Mouse (Mus musculus) erythroblast, embryonic 14.5 days (primary cell): ENCODE results near the gene Prkag3. TPM values are rescaled to one million over a fixed set of nuclear protein-coding genes. Genes with fewer than 3 reads are reported as not detected.

Source experiments
- H3K27me3 ChIP-seq: 2 replicates; pipeline ENCODE4 v1.6.1; 2012; ENCODE audit warnings: inconsistent platforms; ENCODE audit not compliant: control insufficient read depth
- H3K36me3 ChIP-seq: 2 replicates; pipeline ENCODE4 v1.6.1; 2012; ENCODE audit warnings: mild to moderate bottlenecking, inconsistent platforms; ENCODE audit not compliant: control insufficient read depth
- H3K4me1 ChIP-seq: 2 replicates; pipeline ENCODE4 v1.6.1; 2012; ENCODE audit warnings: inconsistent platforms; ENCODE audit not compliant: control insufficient read depth
- H3K4me3 ChIP-seq: replicated peaks from 2 replicates; pipeline ENCODE3; 2012; ENCODE audit warnings: moderate library complexity, mild to moderate bottlenecking, inconsistent platforms
- H3K9me3 ChIP-seq: 2 replicates; pipeline ENCODE4 v1.6.1; 2012; ENCODE audit warnings: low read length, inconsistent platforms, mixed read lengths; ENCODE audit not compliant: control insufficient read depth
- GATA1 ChIP-seq: IDR thresholded peaks from 2 replicates; pipeline ENCODE4 v1.6.1; 2012; ENCODE audit warnings: low read length, inconsistent platforms, mixed read lengths
- TAL1 ChIP-seq: IDR thresholded peaks from 3 replicates; pipeline ENCODE4 v1.6.1; 2012; ENCODE audit warnings: low read length, inconsistent platforms, mixed read lengths
- polyA plus RNA-seq: library from polyadenylated mRNA; stranded (reverse); fragments of >175 nt; gene quantifications from 2 replicates; pipeline ENCODE4 v1.2.3, GENCODE M21; 2012

Prkag3 gene
- polyA plus RNA-seq, 1 experiment = not detected

DNA sequence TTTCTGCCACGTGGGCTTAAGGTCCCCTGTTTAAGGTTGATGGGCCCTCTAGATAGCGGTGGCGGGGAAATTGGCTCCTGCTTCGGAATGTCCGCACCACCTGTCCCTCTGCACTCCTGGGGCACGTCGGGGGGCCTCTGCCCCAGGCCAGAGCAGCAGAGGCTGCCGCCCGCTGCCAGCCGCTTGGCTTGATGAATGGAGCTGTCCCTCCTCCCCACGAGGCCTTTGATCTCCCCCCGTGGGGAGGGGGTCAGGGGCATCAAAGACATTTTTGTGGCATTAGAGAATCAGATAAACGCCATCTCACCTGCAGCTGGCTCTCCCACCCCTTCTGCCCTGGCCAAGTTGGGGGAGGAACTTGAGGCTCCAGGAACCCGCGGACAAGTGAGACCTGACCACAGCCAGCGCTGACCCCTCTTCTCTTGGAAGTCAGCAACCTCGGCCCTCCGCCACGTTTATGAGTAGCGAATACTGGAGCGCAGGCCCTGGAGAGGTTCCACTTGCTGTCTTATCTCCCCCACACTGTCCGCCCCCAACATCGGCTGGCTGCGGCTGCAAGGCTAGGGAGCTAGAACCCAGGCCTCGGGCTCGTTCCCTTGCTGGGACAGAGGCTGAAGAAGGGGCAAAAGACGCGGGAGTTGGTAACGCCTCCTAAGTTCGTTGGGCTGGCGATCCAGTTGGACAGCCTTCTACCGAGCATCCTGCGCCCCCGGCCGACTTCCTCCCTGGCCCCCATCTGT is 21.9 kb upstream of the Prkag3 start:
- TF ChIP-seq GATA1 (no peak), TAL1 (no peak)
- no peaks in the 10 kb centered on the region for H3K4me1 ChIP-seq
- peaks cover 4% of the 10 kb centered on the region; the same call in 1 of the 2 replicates for H3K9me3 ChIP-seq
- H3K4me3 ChIP-seq = no peak overlapping the region
- H3K36me3 ChIP-seq = no peaks in the 10 kb centered on the region
- H3K27me3 ChIP-seq = peaks cover 81% of the 10 kb centered on the region

- H3K36me3 ChIP-seq = no peaks in the 10 kb centered on the region
- TF ChIP-seq GATA1 (no peak), TAL1 (no peak)
Measured at GRCm38 (mm10) chr1:74763081-74763480, 14.1 kb upstream of the Prkag3 start.

DNA sequence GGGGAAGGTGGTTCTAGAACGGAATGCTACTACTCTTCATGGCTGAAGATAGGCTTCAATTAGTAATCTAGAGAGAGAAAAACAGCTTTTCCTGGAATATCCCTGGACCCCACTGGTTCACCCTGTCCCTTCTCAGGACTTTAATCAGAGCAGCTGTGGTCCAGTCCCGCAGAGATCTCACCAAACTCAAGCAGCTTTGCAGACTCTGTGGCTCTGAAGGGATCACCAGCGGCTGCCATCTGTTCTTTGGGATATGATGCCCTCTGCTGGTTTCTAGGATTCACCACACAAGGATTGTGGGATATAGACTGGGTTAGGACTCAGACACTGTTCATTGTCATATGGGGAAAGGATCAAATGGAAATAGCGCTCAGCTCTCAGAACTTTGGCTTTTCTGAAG is 10.8 kb upstream of the Prkag3 start:
- Histone ChIP-seq H3K4me1 (no peaks in the 10 kb centered on the region), H3K4me3 (no peak overlapping the region), H3K36me3 (no peaks in the 10 kb centered on the region), H3K9me3 (no peaks in the 10 kb centered on the region), H3K27me3 (peaks cover 6% of the 10 kb centered on the region)
- TF ChIP-seq GATA1 (no peak), TAL1 (no peak)

More at GRCm38 (mm10) chr1:74763081-74763480, 14.1 kb upstream of the Prkag3 start:
- Histone ChIP-seq H3K4me1 (no peaks in the 10 kb centered on the region), H3K9me3 (no peaks in the 10 kb centered on the region), H3K27me3 (peaks cover 10% of the 10 kb centered on the region), H3K4me3 (no peak overlapping the region)

DNA sequence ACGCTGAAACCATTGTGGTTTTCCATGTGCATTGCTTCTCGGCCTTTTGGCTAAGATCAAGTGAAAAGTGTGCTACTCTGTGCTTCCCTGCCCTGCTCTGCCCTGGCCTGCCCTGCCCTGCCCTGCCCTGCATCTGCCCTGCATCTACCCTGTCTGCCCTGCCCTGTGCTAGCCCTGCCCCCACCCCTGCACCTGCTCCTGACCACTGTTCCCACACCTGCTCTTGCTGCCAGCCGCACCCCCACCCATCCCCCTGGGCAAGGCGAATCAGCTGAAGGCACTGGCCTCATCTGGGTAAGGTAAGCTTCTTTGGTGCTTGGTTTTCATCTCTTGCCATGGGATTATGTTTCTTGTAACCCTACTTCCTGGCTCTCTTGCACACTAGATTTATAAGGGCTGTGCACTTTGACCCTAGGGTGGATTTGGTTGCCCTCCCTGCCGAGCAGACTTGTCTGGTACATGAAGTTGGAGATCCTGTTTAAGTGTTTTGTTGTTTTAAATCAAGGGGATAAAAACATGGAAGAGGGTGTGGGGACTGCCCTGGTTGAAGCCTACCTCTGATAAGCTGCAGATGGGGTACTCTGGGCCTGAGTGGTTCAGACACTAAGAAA is 5.3 kb upstream of the Prkag3 start:
- Histone ChIP-seq H3K4me1 (no peaks in the 10 kb centered on the region), H3K4me3 (no peak overlapping the region), H3K27me3 (0 out of 2 replicates have a peak, but pooled peaks cover under 1% of the 10 kb centered on the region), H3K36me3 (no peaks in the 10 kb centered on the region), H3K9me3 (no peaks in the 10 kb centered on the region)
- TF ChIP-seq GATA1 (no peak), TAL1 (no peak)

DNA sequence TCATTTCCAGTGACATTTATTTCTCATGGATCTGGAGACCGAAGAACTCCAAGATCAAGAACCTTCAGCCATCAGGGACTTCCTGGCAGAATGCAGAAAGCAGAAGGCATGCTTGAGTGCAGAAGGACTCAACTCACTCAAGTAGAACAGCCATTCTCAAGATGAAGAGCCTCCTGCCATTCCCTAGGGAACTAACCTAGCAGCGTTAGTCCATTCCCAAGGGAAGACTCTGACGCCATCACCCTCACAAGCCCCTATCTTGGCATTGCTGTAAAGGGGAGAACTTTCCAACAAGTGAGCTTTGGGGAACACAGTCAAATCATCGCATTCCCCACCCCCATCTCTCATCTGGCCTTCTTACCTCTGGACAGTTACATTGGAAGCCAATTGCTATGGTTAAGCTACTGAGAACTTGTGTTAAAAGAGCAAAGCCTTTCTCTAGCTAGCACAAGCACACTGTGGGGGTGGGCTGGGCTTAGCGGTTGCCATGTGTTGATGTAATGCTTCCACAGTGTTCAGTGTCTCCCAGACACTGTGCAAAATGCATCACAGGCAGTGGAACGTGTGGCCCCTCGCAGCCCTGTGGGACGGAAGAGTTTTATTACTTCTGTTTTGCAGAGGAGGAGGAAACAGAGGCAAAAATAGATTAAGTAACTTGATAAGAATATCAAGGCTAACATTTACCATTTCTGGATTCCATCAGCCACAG is 4.4 kb upstream of the Prkag3 start:
- no peaks in the 10 kb centered on the region for H3K9me3 ChIP-seq
- no peaks in the 10 kb centered on the region for H3K4me1 ChIP-seq
- H3K27me3 ChIP-seq = peaks cover 9% of the 10 kb centered on the region
- H3K36me3 ChIP-seq = no peaks in the 10 kb centered on the region
- no peak overlapping the region for H3K4me3 ChIP-seq
- no peak for TF ChIP-seq TAL1
- TF ChIP-seq GATA1 = no peak

DNA sequence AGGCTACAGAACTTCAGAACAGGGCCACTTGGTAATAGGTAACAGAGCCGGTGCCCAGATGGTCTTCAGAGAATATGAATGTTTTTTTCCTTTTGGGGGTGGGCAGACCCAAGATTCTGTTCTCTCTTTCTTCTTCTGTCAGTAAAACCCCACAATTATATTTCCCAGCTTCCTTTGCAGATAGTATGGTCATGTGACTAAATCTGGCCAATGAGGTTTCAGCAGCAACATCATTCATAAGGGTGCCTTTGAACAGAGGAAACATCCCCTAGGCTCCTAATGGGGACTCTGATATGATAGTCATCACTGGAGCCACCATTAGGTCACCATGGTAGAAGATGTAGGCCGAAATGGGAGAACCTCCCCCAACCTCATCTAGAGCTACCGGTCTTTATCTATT is 3.8 kb upstream of the Prkag3 start:
- Histone ChIP-seq H3K9me3 (no peaks in the 10 kb centered on the region), H3K36me3 (no peaks in the 10 kb centered on the region), H3K4me3 (no peak overlapping the region), H3K27me3 (peaks cover 10% of the 10 kb centered on the region), H3K4me1 (no peaks in the 10 kb centered on the region)
- TF ChIP-seq GATA1 (no peak), TAL1 (no peak)

DNA sequence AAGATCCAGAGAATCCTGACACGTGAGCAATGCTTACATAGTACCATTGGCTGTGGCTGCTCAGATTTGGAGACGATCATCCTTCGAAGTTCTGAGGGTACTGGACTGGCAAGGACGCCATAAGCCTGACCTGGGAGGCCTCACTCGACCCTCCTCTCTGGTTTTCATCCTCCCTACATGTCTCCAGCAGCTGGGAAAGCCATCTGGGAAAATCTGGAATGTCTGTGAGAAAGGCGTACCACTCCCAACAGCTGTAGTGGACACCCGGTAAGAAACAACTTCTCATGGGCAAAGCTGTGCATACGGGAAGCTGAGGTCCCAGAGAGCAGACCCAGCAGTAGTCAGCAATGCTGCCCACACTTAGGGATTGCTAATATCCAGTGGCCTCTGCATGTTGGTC is 3.1 kb upstream of the Prkag3 start:
- no peak for TF ChIP-seq GATA1
- no peak for TF ChIP-seq TAL1
- Histone ChIP-seq H3K4me3 (no peak overlapping the region), H3K9me3 (no peaks in the 10 kb centered on the region), H3K4me1 (no peaks in the 10 kb centered on the region), H3K27me3 (peaks cover 10% of the 10 kb centered on the region), H3K36me3 (no peaks in the 10 kb centered on the region)

DNA sequence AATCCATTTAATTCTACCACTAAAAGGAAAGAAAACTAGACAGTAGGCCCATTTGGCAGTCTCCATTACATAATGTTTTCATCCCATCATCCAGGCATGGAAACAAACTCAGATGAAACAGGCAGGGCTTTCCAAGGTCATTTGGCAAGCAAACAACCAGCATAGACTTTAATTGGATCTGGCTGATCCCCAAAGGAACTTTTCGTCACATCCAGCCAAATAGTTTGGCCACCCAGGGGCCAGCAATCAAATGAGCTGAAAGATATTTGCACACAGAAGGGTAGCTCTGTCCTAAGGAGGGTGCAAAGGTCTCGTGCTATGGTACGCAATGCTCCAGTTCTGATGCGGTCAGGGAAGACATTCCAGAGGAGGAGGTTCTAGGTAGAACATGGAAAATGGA is 1.7 kb upstream of the Prkag3 start:
- Histone ChIP-seq H3K9me3 (no peaks in the 10 kb centered on the region), H3K4me3 (no peak overlapping the region)
- TF ChIP-seq GATA1 (no peak), TAL1 (no peak)

DNA sequence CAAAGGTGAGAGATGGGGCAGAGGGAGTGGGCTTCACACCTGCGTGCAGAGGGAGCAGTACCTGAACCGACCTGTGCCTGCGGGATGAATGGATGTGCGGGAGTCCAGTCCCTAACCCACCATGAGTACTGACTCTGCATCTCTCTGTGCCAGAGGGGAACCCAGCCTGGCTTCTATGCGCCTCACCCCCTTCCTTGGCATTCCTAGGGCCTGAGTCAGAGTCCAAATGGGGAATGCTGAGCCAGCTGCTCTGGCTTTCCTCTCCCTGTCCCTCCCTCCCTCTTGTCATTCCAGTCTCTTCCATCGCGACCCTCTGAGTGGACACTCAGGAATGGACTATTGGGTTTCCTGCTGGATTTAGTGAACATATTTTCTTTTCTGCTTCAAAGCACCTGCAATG is 280 bp upstream of the Prkag3 start:
- Histone ChIP-seq H3K4me3 (no peak overlapping the region), H3K27me3 (peaks cover 10% of the 10 kb centered on the region), H3K36me3 (no peaks in the 10 kb centered on the region), H3K4me1 (no peaks in the 10 kb centered on the region), H3K9me3 (no peaks in the 10 kb centered on the region)
- no peak for TF ChIP-seq TAL1
- no peak for TF ChIP-seq GATA1

More for the DNA sequence above, 1.7 kb upstream of the Prkag3 start:
- Histone ChIP-seq H3K36me3 (no peaks in the 10 kb centered on the region), H3K27me3 (peaks cover 10% of the 10 kb centered on the region), H3K4me1 (no peaks in the 10 kb centered on the region)
